Mouse (Mus musculus) thymus, postnatal 36 days (tissue): Measurements from ENCODE around the gene Rgs7.

Source experiments
- DNase-seq, 2 experiments: peaks; one replicate each; pipeline ENCODE4 v3.0.0; 2022; ENCODE audit warnings: mixed read lengths in 2 of 2

The Rgs7 gene

GRCm38 (mm10) chr1:175491861-175492682 is at the start of gene Rgs7:
Rgs7 (minus strand) TSS chr1:175492500.
- DNase-seq = peak; percentile 4 to 27

- DNase-seq = no peak
Measured at GRCm38 (mm10) chr1:175540700-175541099, 48.4 kb upstream of the Rgs7 start.

GRCm38 (mm10) chr1:175537321-175537720 is 45.0 kb upstream of the Rgs7 start:
- DNase-seq = no peak

- no peak for DNase-seq
Measured at GRCm38 (mm10) chr1:175529858-175530257, 37.6 kb upstream of the Rgs7 start.

GRCm38 (mm10) chr1:175524626-175525294 is 32.5 kb upstream of the Rgs7 start:
- DNase-seq = no peak

GRCm38 (mm10) chr1:175523572-175523971 is 31.3 kb upstream of the Rgs7 start:
- no peak for DNase-seq

- no peak for DNase-seq
Measured at GRCm38 (mm10) chr1:175514543-175514942, 22.2 kb upstream of the Rgs7 start.

- no peak for DNase-seq
Measured at GRCm38 (mm10) chr1:175512173-175512572, 19.9 kb upstream of the Rgs7 start.

GRCm38 (mm10) chr1:175509989-175510388 is 17.7 kb upstream of the Rgs7 start:
- no peak for DNase-seq

- no peak for DNase-seq
Measured at GRCm38 (mm10) chr1:175492683-175493043, 363 bp upstream of the Rgs7 start.

GRCm38 (mm10) chr1:175491511-175491860 is 814 bp downstream of the Rgs7 start:
- no peak for DNase-seq

- no peak for DNase-seq
Measured at GRCm38 (mm10) chr1:175485109-175485508, 7.2 kb downstream of the Rgs7 start.

GRCm38 (mm10) chr1:175473060-175473459 is 19.2 kb downstream of the Rgs7 start:
- DNase-seq = no peak

GRCm38 (mm10) chr1:175469087-175469788 is 23.1 kb downstream of the Rgs7 start:
- DNase-seq = no peak

GRCm38 (mm10) chr1:175464566-175464965 is 27.7 kb downstream of the Rgs7 start:
- DNase-seq = no peak

- DNase-seq = no peak
Measured at GRCm38 (mm10) chr1:175462351-175462750, 29.9 kb downstream of the Rgs7 start.

GRCm38 (mm10) chr1:175454041-175454636 is 38.2 kb downstream of the Rgs7 start:
- no peak for DNase-seq

- DNase-seq = no peak
Measured at GRCm38 (mm10) chr1:175448017-175448416, 44.3 kb downstream of the Rgs7 start.

- DNase-seq = no peak
Measured at GRCm38 (mm10) chr1:175442939-175443338, 49.4 kb downstream of the Rgs7 start.

GRCm38 (mm10) chr1:175442025-175442424 is 50.3 kb downstream of the Rgs7 start:
- DNase-seq = no peak

- DNase-seq = no peak
Measured at GRCm38 (mm10) chr1:175433622-175434204, 58.6 kb downstream of the Rgs7 start.

GRCm38 (mm10) chr1:175433128-175433527 is 59.2 kb downstream of the Rgs7 start:
- DNase-seq = no peak
